Mouse (Mus musculus) gastrocnemius, postnatal 4 days (tissue): Measurements from ENCODE around the gene Dlgap3. TPM values are rescaled to one million over a fixed set of nuclear protein-coding genes. Genes with fewer than 3 reads are reported as not detected.

Experiments used
- DNase-seq, 2 experiments: peaks; one replicate each; pipeline ENCODE4 v3.0.0; 2021 to 2022; ENCODE audit warnings: low spot score in 2 of 2, mixed read lengths in 2 of 2
- total RNA-seq, 2 experiments: library from RNA; stranded (reverse); gene quantifications; 2 replicates each; pipeline ENCODE4 v1.2.3; 2021

Dlgap3 gene
- total RNA-seq, 2 experiments from 2014 or later, result 1.2 to 1.7 TPM

GRCm38 (mm10) chr4:127174075-127174899, 5.3 kb downstream of the Dlgap3 start:
- no peak for DNase-seq

- no peak for DNase-seq
Measured at GRCm38 (mm10) chr4:127174900-127175278, 5.9 kb downstream of the Dlgap3 start.

GRCm38 (mm10) chr4:127177961-127178360, 9.0 kb downstream of the Dlgap3 start:
- no peak for DNase-seq

GRCm38 (mm10) chr4:127178671-127179070, 9.7 kb downstream of the Dlgap3 start:
- no peak for DNase-seq

GRCm38 (mm10) chr4:127179469-127180449, 10.8 kb downstream of the Dlgap3 start:
- DNase-seq, result no peak

- DNase-seq, result no peak
Measured at GRCm38 (mm10) chr4:127180450-127180840, 11.4 kb downstream of the Dlgap3 start.

GRCm38 (mm10) chr4:127181010-127181409, 12.0 kb downstream of the Dlgap3 start:
- DNase-seq, result no peak

- DNase-seq, result no peak
Measured at GRCm38 (mm10) chr4:127183867-127184266, 14.9 kb downstream of the Dlgap3 start.

GRCm38 (mm10) chr4:127190921-127191320, 21.9 kb downstream of the Dlgap3 start:
- DNase-seq, result no peak

GRCm38 (mm10) chr4:127192704-127193103, 23.7 kb downstream of the Dlgap3 start:
- no peak for DNase-seq

- no peak for DNase-seq
Measured at GRCm38 (mm10) chr4:127193378-127194155, 24.6 kb downstream of the Dlgap3 start.

- no peak for DNase-seq
Measured at GRCm38 (mm10) chr4:127194477-127195269, 25.7 kb downstream of the Dlgap3 start.

GRCm38 (mm10) chr4:127198609-127199008, 29.6 kb downstream of the Dlgap3 start:
- DNase-seq, result no peak

GRCm38 (mm10) chr4:127199406-127199805, 30.4 kb downstream of the Dlgap3 start:
- DNase-seq, result no peak

GRCm38 (mm10) chr4:127200164-127200722, 31.2 kb downstream of the Dlgap3 start:
- no peak for DNase-seq

GRCm38 (mm10) chr4:127200769-127201617, 32.0 kb downstream of the Dlgap3 start:
- DNase-seq, result no peak

GRCm38 (mm10) chr4:127203081-127203480, 34.1 kb downstream of the Dlgap3 start:
- DNase-seq, result no peak

GRCm38 (mm10) chr4:127211318-127211717, 42.3 kb downstream of the Dlgap3 start:
- DNase-seq, result no peak

- DNase-seq, result no peak
Measured at GRCm38 (mm10) chr4:127214510-127214909, 45.5 kb downstream of the Dlgap3 start.
